Mouse (Mus musculus): ENCODE results near the gene Fzd2.
A peak's percentile ranks its signal among the peaks of the same experiment; 100 is the strongest.

Fzd2 gene

DNA sequence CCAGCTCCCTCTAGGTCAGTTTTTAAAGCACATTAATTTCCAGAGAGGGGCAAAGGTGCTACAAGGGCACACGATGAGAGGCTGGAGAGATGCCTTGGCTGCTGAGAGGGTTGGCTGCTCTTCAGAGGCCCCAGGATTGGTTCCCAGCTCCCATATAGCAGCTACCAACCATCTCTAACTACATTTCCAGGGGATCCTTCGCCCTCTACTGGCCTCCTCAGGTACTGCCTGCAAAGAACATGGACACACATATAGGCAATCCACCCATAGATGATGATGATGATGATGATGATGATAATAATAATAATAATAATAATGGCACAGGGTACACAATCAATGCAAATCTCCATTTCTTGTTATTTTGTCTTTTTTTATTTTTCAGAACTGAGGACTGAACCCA lies 15.3 kb downstream of the Fzd2 start:
- DNase-seq (ENCODE audit: low spot score) = no peak

DNA sequence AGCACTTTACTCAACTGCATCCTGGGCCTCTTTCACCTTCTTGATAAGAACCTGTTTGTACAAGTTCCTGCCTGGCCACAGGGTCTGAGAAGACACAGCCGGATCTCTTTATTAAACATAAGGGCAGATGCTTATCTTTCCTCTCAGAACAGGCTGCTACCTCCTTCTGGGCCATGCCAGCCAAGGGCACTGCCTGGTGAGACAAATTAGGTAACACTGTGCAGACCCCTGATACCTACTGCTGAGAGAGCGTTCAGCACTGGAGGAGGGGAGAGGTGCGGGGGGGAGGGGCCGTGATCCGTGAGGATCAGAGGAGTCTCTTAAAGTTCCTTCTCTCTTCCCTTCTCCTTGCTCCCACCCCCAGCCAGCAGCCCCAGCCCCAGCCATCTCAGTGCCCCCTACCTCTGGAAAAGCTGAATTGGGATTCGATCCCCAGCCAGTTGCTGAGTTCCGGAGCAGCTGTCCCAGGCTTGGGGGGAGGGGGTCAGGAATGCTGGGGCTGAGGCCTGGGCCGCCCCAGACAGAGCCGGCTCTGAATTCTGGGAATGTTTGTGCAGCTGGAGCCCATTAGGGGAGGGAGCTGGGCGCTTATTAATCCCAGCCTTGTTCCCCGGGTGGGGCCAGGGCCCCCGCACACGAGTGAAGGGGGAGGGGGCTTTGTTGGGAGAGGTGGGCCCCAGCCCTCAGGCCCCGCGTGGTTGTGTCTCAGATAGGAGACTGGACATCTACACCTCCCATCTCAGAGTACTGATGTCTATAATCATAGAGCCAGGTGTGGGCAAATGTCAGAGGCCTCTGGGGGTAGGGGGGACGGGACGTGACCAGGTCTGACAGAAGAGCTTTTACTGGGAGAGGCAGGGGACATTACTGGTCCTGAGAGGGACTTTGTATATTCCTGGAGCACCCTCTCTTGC lies 19.9 kb downstream of the Fzd2 start:
- DNase-seq (ENCODE audit: low spot score) = no peak

DNA sequence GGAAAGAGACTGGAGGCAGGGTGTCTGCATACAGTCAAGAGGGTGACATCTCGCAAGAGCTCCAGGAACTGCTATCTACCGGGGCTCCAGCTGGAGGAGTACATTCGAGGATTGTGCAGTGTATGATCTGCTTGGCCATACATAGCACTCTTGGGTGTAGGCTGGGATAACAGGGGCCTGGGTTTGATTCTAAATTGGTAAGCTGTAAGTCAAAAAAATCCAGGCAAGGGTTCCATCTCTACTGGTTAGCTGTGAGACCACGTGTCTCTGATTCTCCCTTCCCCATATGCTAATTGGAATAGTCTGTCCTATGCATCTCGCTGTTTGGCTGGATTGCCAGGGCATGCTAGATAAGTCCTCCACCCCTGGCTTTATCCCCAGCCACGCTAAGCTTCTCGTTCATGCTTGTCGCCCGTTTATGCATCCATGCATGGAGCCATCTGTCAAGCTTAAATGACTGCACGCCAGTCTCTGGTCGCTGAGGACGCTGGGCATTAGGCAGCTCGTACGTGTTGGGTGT lies 20.8 kb downstream of the Fzd2 start:
- no peak for DNase-seq (ENCODE audit: low spot score)

- no peak for DNase-seq (ENCODE audit: low spot score)
Observed at GRCm38 (mm10) chr11:102627171-102627931, 23.2 kb downstream of the Fzd2 start.

- no peak for DNase-seq (ENCODE audit: low spot score)
Observed at GRCm38 (mm10) chr11:102628529-102628928, 24.3 kb downstream of the Fzd2 start.

DNA sequence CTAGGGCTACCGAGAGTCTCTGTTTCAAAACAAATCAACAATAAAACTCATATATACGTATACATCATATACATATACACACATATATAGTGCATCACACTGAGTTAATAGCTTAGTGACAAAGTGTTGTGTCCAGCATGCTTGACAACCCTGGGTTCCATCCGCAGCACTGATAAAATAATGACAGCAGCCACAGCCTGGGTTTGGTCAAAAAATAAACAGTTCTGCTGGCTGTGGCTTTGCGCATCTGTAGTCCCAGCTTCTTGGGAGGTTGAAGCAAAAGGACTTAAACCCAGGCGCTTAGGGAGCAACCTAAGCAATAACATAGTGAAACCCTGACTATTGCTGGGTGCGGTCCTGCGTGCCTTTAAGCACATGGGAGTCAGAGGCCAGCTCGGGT lies 25.2 kb downstream of the Fzd2 start:
- no peak for DNase-seq (ENCODE audit: low spot score)

DNA sequence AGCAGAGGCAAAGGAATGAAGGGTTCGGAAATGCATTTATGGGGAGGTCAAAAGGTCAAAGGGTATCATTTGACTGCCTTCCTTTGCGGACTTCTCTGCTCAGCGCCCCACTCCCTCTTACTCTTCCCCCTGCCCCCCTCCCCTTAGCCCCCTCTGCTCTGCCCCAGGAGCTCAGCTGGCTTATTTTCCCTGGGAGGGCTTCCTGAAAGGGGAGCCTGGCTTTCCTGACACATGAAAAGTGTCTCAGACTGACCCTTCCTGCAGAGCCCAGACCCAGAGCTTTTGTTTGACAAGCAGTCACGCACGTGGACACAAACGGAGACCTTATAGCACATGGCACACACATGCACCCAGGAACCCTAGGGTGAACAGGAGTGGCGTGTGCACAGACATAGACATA lies 26.5 kb downstream of the Fzd2 start:
- DNase-seq (ENCODE audit: low spot score) = no peak

- no peak for DNase-seq (ENCODE audit: low spot score)
Observed at GRCm38 (mm10) chr11:102631203-102631602, 27.0 kb downstream of the Fzd2 start.

GRCm38 (mm10) chr11:102632725-102633124 lies 28.5 kb downstream of the Fzd2 start:
- DNase-seq (ENCODE audit: low spot score) = no peak

DNA sequence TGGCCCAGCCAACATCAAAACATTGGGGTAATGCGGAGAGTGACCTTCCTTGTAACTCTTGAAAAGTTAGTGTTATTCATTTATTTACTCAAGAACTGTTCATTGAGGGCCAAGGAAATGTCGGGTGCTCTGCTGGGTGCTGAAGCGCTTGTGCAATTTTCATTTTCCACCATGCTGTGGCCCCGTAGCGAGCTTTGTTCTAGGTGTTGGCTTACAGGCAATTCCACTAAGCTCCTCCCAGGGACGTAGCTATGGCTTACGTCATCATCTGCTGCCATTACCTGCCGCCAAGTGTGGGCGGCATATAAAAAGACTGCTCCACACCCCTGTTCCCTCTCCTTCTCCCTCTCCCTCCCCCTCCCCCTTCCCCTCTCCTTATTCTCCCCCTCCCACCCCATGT lies 29.2 kb downstream of the Fzd2 start:
- no peak for DNase-seq (ENCODE audit: low spot score)

- DNase-seq (ENCODE audit: low spot score) = no peak
Observed at GRCm38 (mm10) chr11:102636887-102637286, 32.7 kb downstream of the Fzd2 start.

DNA sequence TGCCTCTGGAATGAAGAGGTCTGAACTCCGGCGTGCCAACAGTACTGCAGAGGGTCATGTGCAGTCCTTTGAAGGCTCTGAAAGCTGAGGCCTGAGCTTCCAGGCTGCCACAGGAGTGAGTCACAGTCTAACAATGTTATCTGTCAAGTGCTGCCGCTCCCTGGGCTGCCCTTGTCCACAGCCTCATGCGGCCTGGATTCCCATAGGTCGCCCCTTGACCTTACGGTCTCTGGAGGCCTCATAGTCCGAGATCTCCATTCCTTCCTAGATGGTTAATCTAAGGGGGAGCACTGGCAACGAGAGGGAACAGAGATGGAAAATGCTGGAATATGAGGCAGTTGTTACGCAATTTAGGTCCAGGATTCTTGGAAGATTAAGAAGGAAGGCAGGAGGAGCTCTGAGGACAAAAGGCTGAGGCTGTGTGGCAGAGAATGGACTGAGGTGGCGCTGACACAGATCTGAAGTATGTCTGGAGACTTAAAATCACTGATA lies 39.7 kb downstream of the Fzd2 start:
- DNase-seq (ENCODE audit: low spot score) = no peak

DNA sequence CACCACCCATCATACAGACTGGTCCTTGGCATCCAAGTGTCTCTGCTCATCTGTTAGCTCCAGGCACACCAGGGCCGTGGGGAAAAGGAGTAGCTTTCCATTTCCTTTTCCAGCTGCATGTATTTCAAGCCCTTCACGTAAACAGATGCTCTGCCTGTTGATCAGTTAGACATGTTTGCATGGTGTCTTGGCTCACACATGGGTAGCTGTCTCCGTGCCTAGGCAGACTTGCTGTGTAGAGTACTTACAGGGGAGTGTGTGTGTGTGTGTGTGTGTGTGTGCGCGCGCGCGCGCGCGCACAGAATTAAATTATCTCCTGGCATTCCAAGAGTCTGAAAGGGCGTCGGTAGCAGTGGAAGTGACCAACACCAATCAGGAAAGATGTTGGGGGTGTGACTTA lies 42.0 kb downstream of the Fzd2 start:
- DNase-seq (ENCODE audit: low spot score) = no peak

GRCm38 (mm10) chr11:102647885-102648284 lies 43.7 kb downstream of the Fzd2 start:
- DNase-seq (ENCODE audit: low spot score) = no peak

DNA sequence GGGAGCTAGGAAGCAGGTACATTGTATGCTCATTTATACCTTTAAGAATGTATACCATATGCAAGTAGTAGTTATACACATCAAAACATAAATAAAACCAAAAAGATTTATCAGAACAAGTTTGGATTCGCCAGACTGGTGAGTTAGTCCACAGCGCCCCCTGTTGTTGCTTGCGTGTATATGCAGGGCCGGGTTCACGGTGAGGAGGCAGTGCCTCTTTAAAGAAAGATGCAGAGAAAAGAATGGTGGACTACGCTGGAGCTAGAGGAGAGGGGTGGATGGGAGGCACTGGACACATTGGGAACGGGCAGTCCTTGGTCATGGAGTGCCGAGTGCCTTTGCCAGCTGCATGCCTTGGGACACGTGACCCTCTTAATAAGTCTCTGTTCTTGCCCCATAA lies 47.2 kb downstream of the Fzd2 start:
- peak; percentile 45 for DNase-seq (ENCODE audit: low spot score)

DNA sequence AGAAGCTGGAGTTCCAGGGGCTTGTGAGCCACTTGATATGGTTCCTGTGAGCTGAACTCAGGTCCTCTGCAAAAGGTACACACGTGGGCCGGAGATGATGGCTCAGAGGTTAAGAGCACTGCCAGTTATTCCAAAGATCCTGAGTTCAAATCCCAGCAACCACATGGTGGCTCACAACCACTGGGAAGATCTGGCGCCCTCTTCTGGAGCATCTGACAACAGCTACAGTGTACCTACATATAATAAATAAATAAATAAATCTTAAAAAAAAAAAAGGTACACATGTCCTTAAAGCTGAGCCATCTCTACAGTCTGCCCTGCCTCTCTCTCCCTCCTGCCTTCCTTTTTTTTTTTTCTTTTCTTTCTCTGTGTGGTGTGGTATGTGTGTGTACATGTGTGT lies 48.6 kb downstream of the Fzd2 start:
- peak; percentile 10 for DNase-seq (ENCODE audit: low spot score)

- DNase-seq (ENCODE audit: low spot score) = no peak
Observed at GRCm38 (mm10) chr11:102655888-102656287, 51.7 kb downstream of the Fzd2 start.

DNA sequence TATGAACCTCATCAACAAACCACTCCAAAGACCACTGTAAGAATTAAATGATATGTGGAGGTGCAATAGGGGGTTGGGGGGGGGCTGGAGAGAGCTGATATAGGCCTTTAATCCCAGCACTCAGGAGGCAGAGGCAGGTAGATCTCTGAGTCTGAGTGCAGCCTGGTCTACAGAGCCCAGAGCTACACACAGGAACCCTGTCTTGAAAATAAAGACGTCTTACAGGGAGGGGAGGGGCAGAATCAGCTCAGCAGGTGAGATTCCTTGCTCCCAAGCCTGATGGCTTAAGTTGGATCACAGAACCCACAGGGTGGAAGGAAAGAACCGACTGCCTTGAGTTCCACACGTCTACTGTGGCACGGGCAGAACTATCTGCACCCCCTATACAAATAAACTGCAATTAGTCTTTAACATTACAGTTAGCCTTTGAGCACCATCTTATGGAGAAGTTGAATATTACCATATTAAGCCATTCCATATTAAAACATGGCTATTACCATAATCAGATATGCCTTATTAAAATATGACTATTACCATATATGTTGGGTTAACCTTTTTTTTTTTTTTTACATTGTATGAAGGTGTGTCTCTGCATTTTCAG lies 52.2 kb downstream of the Fzd2 start:
- no peak for DNase-seq (ENCODE audit: low spot score)

GRCm38 (mm10) chr11:102656931-102657330 lies 52.7 kb downstream of the Fzd2 start:
- DNase-seq (ENCODE audit: low spot score) = no peak
